Comparison of ENCODE assay signal across 19 mouse cellular contexts in the genomic region with DNA sequence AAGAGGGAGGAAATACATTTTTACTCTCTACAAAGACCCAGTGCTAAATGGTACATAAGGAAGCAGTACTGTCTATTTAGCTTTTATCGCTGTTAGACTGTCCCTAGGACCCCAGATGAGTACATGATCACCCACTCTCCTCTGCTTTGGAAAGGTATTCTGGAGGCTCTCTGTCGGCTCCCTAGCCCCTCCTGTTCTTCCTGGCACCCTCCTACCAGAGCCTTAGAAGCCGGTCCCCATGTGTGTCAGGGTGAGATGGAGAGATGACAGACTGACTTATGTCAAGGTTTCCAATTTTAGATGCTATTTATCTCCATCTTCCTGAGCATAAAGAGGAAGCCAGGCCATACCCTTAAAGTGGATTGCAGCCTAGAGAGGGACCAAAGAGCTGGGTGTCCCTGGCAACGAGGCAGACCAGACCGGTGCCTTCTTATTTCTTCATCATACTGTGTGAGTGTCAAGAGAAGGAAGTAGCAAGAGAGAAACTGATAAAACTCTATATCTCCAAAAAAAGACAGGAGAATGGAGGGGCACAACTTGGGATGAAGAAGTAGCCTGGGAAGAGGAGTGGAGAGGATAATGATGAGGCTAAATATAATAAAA. TPM values are rescaled to one million over a fixed set of nuclear protein-coding genes. Genes with fewer than 3 reads are reported as not detected.
DNase-seq lines count a peak whose midpoint lies in the region; ATAC-seq and TF ChIP-seq lines count a peak whose summit lies in the region.
"Had no signal": no experiment of that assay in that cellular context is flagged by ENCODE, and none has a peak within 500 bp of the region (broad histone marks: within the 10 kb centered on the region; RNA-seq: fewer than 3 reads in every experiment).

No protein-coding gene starts in this region.

- no peaks in the 10 kb centered on the region for H3K36me3 ChIP-seq in kidney, embryonic 15.5 days
- H3K36me3 ChIP-seq in MEL (ENCODE audit: control insufficient read depth in 1 of 2, insufficient read depth in 2 of 2, low read length in 2 of 2) = no peaks in the 10 kb centered on the region
- H3K36me3 ChIP-seq: embryonic facial prominence, embryonic 10.5 days; hindbrain, embryonic 15.5 days; limb, embryonic 10.5 days; liver, embryonic 15.5 days; midbrain, embryonic 15.5 days had no signal

- ATAC-seq in kidney, embryonic 15.5 days (replicated peaks; ENCODE audit: low FRiP score) = no peak
- peak; percentile 58 for ATAC-seq in megakaryocyte progenitor cell, adult 5-6 weeks (replicated peaks; ENCODE audit: poor library complexity)
- ATAC-seq: midbrain, embryonic 15.5 days had no signal

- no peak for DNase-seq in gastrocnemius, adult 2 months
- DNase-seq in gastrocnemius, postnatal 4 days (ENCODE audit: low spot score in 2 of 2) = no peak
- no peak for DNase-seq in kidney, adult 11 months
- no peak for DNase-seq in MEL (ENCODE audit: low read depth, low spot score)
- DNase-seq in cerebellum, postnatal 25 days = no peak
- DNase-seq in gastrocnemius, postnatal 36 days = no peak
- DNase-seq: adrenal gland, postnatal 14 days; cerebellum, postnatal 10 days; gastrocnemius, postnatal 14 days; heart, postnatal 10 days; right cerebral cortex, postnatal 14 days had no signal

- H3K4me1 ChIP-seq in kidney, embryonic 15.5 days = peaks cover 50% of the 10 kb centered on the region
- no peaks in the 10 kb centered on the region for H3K4me1 ChIP-seq in MEL (ENCODE audit: control insufficient read depth in 1 of 2, insufficient read depth in 2 of 2, low read length in 2 of 2)
- H3K4me1 ChIP-seq: midbrain, embryonic 15.5 days had no signal

- H3K27me3 ChIP-seq in kidney, embryonic 15.5 days = no peaks in the 10 kb centered on the region
- no peaks in the 10 kb centered on the region for H3K27me3 ChIP-seq in MEL (ENCODE audit: control insufficient read depth in 1 of 2, insufficient read depth in 2 of 2, low read length in 2 of 2)

- H3K27ac ChIP-seq in gastrocnemius, adult 2 months = peak overlapping the region; percentile 93
- 0 out of 2 replicates have a peak overlapping the region, but pooled peaks have one; percentile 2 for H3K27ac ChIP-seq in kidney, embryonic 15.5 days
- no peak overlapping the region for H3K27ac ChIP-seq in MEL (ENCODE audit: control insufficient read depth, low read depth, low read length)
- H3K27ac ChIP-seq: embryonic facial prominence, embryonic 10.5 days; hindbrain, embryonic 15.5 days; limb, embryonic 10.5 days; liver, embryonic 15.5 days; macrophage; midbrain, embryonic 15.5 days had no signal

- intact Hi-C loops in gastrocnemius, adult 2 months (cut with DNase I) = loop anchor here (5.0 kb wide), 1 partner anchor 57 kb away; no protein-coding TSS in a partner anchor
- intact Hi-C loops in gastrocnemius, postnatal 36 days (cut with DNase I) = loop anchor here (5.0 kb wide), 1 partner anchor 48 kb away; no protein-coding TSS in a partner anchor

- TF ChIP-seq EP300 in MEL (IDR thresholded peaks at IDR 0.05; ENCODE audit: low read depth in 1 of 2, low read length in 2 of 2) = no peak

- 67% methylated on average over 5 of the region's 5 CpGs for WGBS in kidney, embryonic 15.5 days

- H3K9me3 ChIP-seq in kidney, embryonic 15.5 days (replicated peaks) = no peaks in the 10 kb centered on the region; the same call in 1 of the 2 replicates
- no peaks in the 10 kb centered on the region; the same call in 1 of the 2 replicates for H3K9me3 ChIP-seq in MEL (replicated peaks; ENCODE audit: insufficient read depth, low read length)
- H3K9me3 ChIP-seq: hindbrain, embryonic 15.5 days; limb, embryonic 10.5 days; liver, embryonic 15.5 days; midbrain, embryonic 15.5 days had no signal

- TF ChIP-seq CTCF in gastrocnemius, adult 2 months (IDR thresholded peaks at IDR 0.05) = no peak
- no peak for TF ChIP-seq CTCF in MEL (IDR thresholded peaks at IDR 0.05 in 2 of 3, conservative IDR thresholded peaks at IDR 0.05 in 1 of 3; ENCODE audit: control insufficient read depth in 1 of 3, insufficient read depth in 1 of 3, low read depth in 2 of 3, low read length in 3 of 3, poor library complexity in 1 of 3, severe bottlenecking in 1 of 3)

- no peak for TF ChIP-seq POLR2A in MEL (IDR thresholded peaks at IDR 0.05; ENCODE audit: control insufficient read depth in 1 of 2, insufficient read depth in 1 of 2, low read depth in 1 of 2, low read length in 2 of 2, poor library complexity in 1 of 2)

- H3K4me3 ChIP-seq in gastrocnemius, adult 2 months = peak overlapping the region; percentile 94
- peak overlapping the region; percentile 2 for H3K4me3 ChIP-seq in kidney, embryonic 15.5 days (replicated peaks)
- no peak overlapping the region for H3K4me3 ChIP-seq in MEL (ENCODE audit: control insufficient read depth in 1 of 2, insufficient read depth in 1 of 2, low read depth in 2 of 2, low read length in 2 of 2)
- H3K4me3 ChIP-seq: embryonic facial prominence, embryonic 10.5 days; hindbrain, embryonic 15.5 days; limb, embryonic 10.5 days; liver, embryonic 15.5 days; midbrain, embryonic 15.5 days had no signal

- H3K4me2 ChIP-seq in kidney, embryonic 15.5 days = peak overlapping the region; percentile 37
- H3K4me2 ChIP-seq: liver, embryonic 15.5 days; midbrain, embryonic 15.5 days had no signal

- no peaks in the 10 kb centered on the region for H3K79me2 ChIP-seq in MEL (ENCODE audit: control insufficient read depth, insufficient read depth, low read length, poor library complexity)

- TF ChIP-seq RAD21 in MEL (IDR thresholded peaks at IDR 0.05; ENCODE audit: low read depth, low read length) = no peak

- H3K9ac ChIP-seq in kidney, embryonic 15.5 days = no peak overlapping the region
- H3K9ac ChIP-seq in MEL (ENCODE audit: control insufficient read depth, low read depth, low read length, poor library complexity, severe bottlenecking) = no peak overlapping the region
- H3K9ac ChIP-seq: hindbrain, embryonic 15.5 days; liver, embryonic 15.5 days; midbrain, embryonic 15.5 days had no signal

TF ChIP-seq in MEL, 35 proteins besides CTCF, POLR2A, EP300 and RAD21:
- no peak for TF ChIP-seq MYB (IDR thresholded peaks at IDR 0.05; ENCODE audit: low read depth, low read length)
- 0 out of 2 replicates have a peak, but pooled peaks have one; percentile 15 for TF ChIP-seq TBP (IDR thresholded peaks at IDR 0.05; ENCODE audit: low read depth, low read length)
- TF ChIP-seq JUND (IDR thresholded peaks at IDR 0.05; ENCODE audit: low read depth, low read length) = no peak
- no peak for TF ChIP-seq E2F4 (IDR thresholded peaks at IDR 0.05; ENCODE audit: borderline replicate concordance, low read depth, low read length)
- no peak for TF ChIP-seq GABPA (IDR thresholded peaks at IDR 0.05; ENCODE audit: low read depth, low read length)
- TF ChIP-seq ZMIZ1 (IDR thresholded peaks at IDR 0.05; ENCODE audit: low read depth, low read length) = no peak

RNA-seq across cellular contexts. Expression of a gene that starts 2.3 kb away (rescaled TPM):
- 10 to 100 TPM; 63.6 to 92.5 TPM for total RNA-seq in gastrocnemius, adult 2 months (2021)
- 100 to 1,000 TPM; 295 to 321 TPM for total RNA-seq in gastrocnemius, postnatal 4 days (2021)
- 343 and 354 TPM in 2 replicates for polyA plus RNA-seq in kidney, embryonic 15.5 days (2015; fragmentation: Nextera tagmentation; extraction: Ambion mirVana)
- total RNA-seq in MEL (2012; rRNA removed) = not detected in 2 replicates
- polyA plus RNA-seq in MEL (2012; ENCODE audit: insufficient read depth in 1 of 2, insufficient read length in 2 of 2, low read depth in 1 of 2, low replicate concordance in 2 of 2, missing spikeins in 1 of 2) = under 1 TPM in 1 of 2 experiments, not detected in 1; 0.07 TPM
- 0.96 and 1.5 TPM in 2 replicates for total RNA-seq in megakaryocyte progenitor cell, adult 5-6 weeks (2015)
- 0.44 and 0.79 TPM in 2 replicates for total RNA-seq in megakaryocyte progenitor cell, adult 5-6 weeks (2017)
- total RNA-seq in gastrocnemius, postnatal 36 days (2021) = 100 to 1,000 TPM in 1 of 2 experiments, 10 to 100 TPM in 1; 90.8 to 112 TPM

Comparison
In these comparisons a context has a peak if more than half of its experiments do, and no peak if none do; other contexts are left out.
1. H3K4me3 ChIP-seq: peak in gastrocnemius, adult 2 months (single experiment) and kidney, embryonic 15.5 days (single experiment); none in MEL (0 of 2).
2. RNA of a gene that starts 2.3 kb away (total RNA-seq): 295 to 321 TPM in gastrocnemius, postnatal 4 days, 90.8 to 112 TPM in gastrocnemius, postnatal 36 days and 63.6 to 92.5 TPM in gastrocnemius, adult 2 months; 0.44 to 1.5 TPM in megakaryocyte progenitor cell, adult 5-6 weeks and not detected in MEL; every median in the first group is over 10 times any median in the second.